Mouse (Mus musculus) ES-E14 (cell line): ENCODE results near the gene Ndrg3.

Experiments
- HCFC1 ChIP-seq: IDR thresholded peaks from 2 replicates; pipeline ENCODE4 v1.6.1; 2012; ENCODE audit warnings: low read length, inconsistent platforms, borderline replicate concordance; ENCODE audit not compliant: insufficient read depth
- MAFK ChIP-seq: IDR thresholded peaks from 2 replicates; pipeline ENCODE4 v1.6.1; 2014; ENCODE audit warnings: mild to moderate bottlenecking, low read depth, low read length, inconsistent platforms; ENCODE audit not compliant: insufficient read depth
- ZC3H11A ChIP-seq: IDR thresholded peaks from 2 replicates; pipeline ENCODE4 v1.6.1; 2012; ENCODE audit warnings: low read depth, mild to moderate bottlenecking, inconsistent platforms, low read length, borderline replicate concordance
- ZNF384 ChIP-seq: IDR thresholded peaks from 2 replicates; pipeline ENCODE4 v1.6.1; 2012; ENCODE audit warnings: low read depth, low read length, inconsistent platforms

GRCm38 (mm10) chr2:156918562-156918961 lies 73.3 kb downstream of the Ndrg3 start:
- TF ChIP-seq HCFC1: no peak
- no peak for TF ChIP-seq ZC3H11A
- TF ChIP-seq ZNF384: no peak
- no peak for TF ChIP-seq MAFK
